Mouse (Mus musculus) testis, adult 2 months (tissue): ENCODE data around the gene Ugt1a10.

Experiments used
- CTCF ChIP-seq: fragments of 200-500 bp; IDR thresholded peaks from 2 replicates; pipeline ENCODE4 v1.5.1; 2012; ENCODE audit warnings: low read depth, mild to moderate bottlenecking, inconsistent platforms, low read length, moderate library complexity; ENCODE audit not compliant: control insufficient read depth, insufficient read depth, insufficient replicate concordance
- POLR2A ChIP-seq: fragments of 200-500 bp; IDR thresholded peaks from 2 replicates; pipeline ENCODE4 v1.6.1; 2012; ENCODE audit warnings: low read depth, mild to moderate bottlenecking, inconsistent platforms, low read length, moderate library complexity; ENCODE audit not compliant: control insufficient read depth

DNA sequence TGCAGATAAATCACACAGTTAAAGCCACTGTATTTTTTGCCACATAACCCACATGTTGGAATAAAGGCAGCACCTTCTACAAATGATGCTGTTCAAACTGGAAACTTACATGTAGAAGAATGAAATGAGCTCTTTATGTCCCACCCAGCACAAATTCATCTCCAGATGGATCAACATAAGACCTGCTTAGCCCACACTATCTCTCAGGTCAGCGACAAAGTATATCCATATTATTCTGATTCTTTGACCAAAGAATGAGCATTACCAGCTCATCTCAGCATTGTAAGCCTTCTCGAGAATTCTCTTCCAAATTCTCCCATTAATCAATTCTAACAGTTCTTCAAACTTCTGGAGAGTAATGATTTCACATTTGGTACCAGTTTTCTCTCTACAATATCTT lies 167.0 kb downstream of the Ugt1a10 start:
- TF ChIP-seq POLR2A (no peak), CTCF (no peak)
